Mouse (Mus musculus) ES-E14 (cell line): ENCODE measurements around the gene Ubxn7. TPM values are rescaled to one million over a fixed set of nuclear protein-coding genes. Genes with fewer than 3 reads are reported as not detected.

ENCODE experiments used
- DNase-seq: peaks from one replicate; pipeline ENCODE4 v3.0.0-alpha.2; 2013; ENCODE audit warnings: low read depth, low spot score
- H3K27ac ChIP-seq: 2 replicates; pipeline ENCODE4 v1.5.1; 2012; ENCODE audit warnings: low read depth, mild to moderate bottlenecking, low read length, moderate library complexity, mixed read lengths; ENCODE audit not compliant: poor library complexity, insufficient read depth, severe bottlenecking
- H3K36me3 ChIP-seq: 2 replicates; pipeline ENCODE4 v1.6.1; 2012; ENCODE audit warnings: mild to moderate bottlenecking, low read length, moderate library complexity, mixed read lengths; ENCODE audit not compliant: control insufficient read depth, poor library complexity, insufficient read depth, severe bottlenecking
- H3K4me1 ChIP-seq, 2 experiments: fragments of 150-350 bp in 1 of 2; sonication (generic) in 1 of 2; 2 replicates each; pipeline ENCODE4 v1.6.1; 2012; ENCODE audit warnings: low read length in 2 of 2, mild to moderate bottlenecking in 1 of 2, mixed read lengths in 1 of 2; ENCODE audit not compliant: control insufficient read depth in 2 of 2, insufficient read depth in 2 of 2, poor library complexity in 1 of 2
- H3K4me3 ChIP-seq, 2 experiments: fragments of 150-350 bp in 1 of 2; sonication (generic) in 1 of 2; 2 replicates each; pipeline ENCODE4 v1.5.1; 2012; ENCODE audit warnings: low read length in 2 of 2, low read depth in 1 of 2, mild to moderate bottlenecking in 1 of 2, mixed read lengths in 1 of 2; ENCODE audit not compliant: insufficient read depth in 1 of 2, poor library complexity in 1 of 2, severe bottlenecking in 1 of 2
- H3K9ac ChIP-seq: 2 replicates; pipeline ENCODE4 v1.6.1; 2012; ENCODE audit warnings: low read depth, mild to moderate bottlenecking, low read length, mixed read lengths; ENCODE audit not compliant: poor library complexity, insufficient read depth, severe bottlenecking
- H3K9me3 ChIP-seq: fragments of 150-350 bp; sonication (generic); 2 replicates; pipeline ENCODE4 v1.6.1; 2012; ENCODE audit warnings: low read depth, mild to moderate bottlenecking, low read length; ENCODE audit not compliant: control insufficient read depth, insufficient read depth
- CHD2 ChIP-seq: IDR thresholded peaks from 2 replicates; pipeline ENCODE4 v1.6.1; 2014; ENCODE audit warnings: mild to moderate bottlenecking, low read depth, low read length, inconsistent platforms
- HCFC1 ChIP-seq: IDR thresholded peaks from 2 replicates; pipeline ENCODE4 v1.6.1; 2012; ENCODE audit warnings: low read length, inconsistent platforms, borderline replicate concordance; ENCODE audit not compliant: insufficient read depth
- MAFK ChIP-seq: IDR thresholded peaks from 2 replicates; pipeline ENCODE4 v1.6.1; 2014; ENCODE audit warnings: mild to moderate bottlenecking, low read depth, low read length, inconsistent platforms; ENCODE audit not compliant: insufficient read depth
- ZC3H11A ChIP-seq: IDR thresholded peaks from 2 replicates; pipeline ENCODE4 v1.6.1; 2012; ENCODE audit warnings: low read depth, mild to moderate bottlenecking, inconsistent platforms, low read length, borderline replicate concordance
- ZNF384 ChIP-seq: IDR thresholded peaks from 2 replicates; pipeline ENCODE4 v1.6.1; 2012; ENCODE audit warnings: low read depth, low read length, inconsistent platforms
- in situ Hi-C, 2 experiments: fragments of 600-800 bp; cut with MboI; formaldehyde crosslinking; loops; one replicate each; pipeline ENCODE4 v1.15.1; 2025; ENCODE audit warnings: low sequenced_read_pairs in 2 of 2, inconsistent platforms in 1 of 2; ENCODE audit not compliant: unreplicated experiment in 2 of 2
- total RNA-seq: library from RNA; depleted of rRNA; stranded (reverse); fragments of 300-350 nt; gene quantifications from 2 replicates; pipeline ENCODE4 v1.2.3, GENCODE M21; 2012

Ubxn7 gene
- total RNA-seq, 1 experiment = 47.6 TPM

DNA sequence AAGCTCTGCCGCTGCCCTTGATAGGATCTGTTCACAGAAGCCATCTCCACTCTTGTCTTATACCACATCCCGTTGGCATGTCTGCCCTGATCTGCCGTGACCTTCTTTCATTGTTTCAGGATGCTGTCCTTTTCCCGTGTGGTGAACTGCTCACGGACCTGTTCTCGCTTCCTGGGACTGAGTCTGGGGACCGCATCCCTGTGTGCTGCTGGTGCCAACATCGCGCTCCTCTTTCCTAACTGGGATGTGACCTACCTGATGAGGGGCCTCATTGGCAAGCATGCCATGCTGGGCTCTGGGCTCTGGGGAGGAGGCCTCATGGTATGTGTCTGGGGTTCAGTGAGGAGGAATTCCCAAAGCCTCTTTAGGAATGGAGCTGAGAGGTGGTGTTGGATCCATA, 73.7 kb downstream of the Ubxn7 start:
- Histone ChIP-seq H3K4me1 (no peaks in the 10 kb centered on the region), H3K36me3 (no peaks in the 10 kb centered on the region), H3K4me3 (no peak overlapping the region), H3K9me3 (no peaks in the 10 kb centered on the region), H3K9ac (no peak overlapping the region), H3K27ac (no peak overlapping the region)
- TF ChIP-seq CHD2 (no peak), ZC3H11A (no peak), ZNF384 (no peak), MAFK (no peak), HCFC1 (no peak)
- in situ Hi-C loops = no loop called here
- DNase-seq = no peak

GRCm38 (mm10) chr16:32406671-32407070, 74.6 kb downstream of the Ubxn7 start:
- no peak overlapping the region for H3K9ac ChIP-seq
- no peak overlapping the region for H3K27ac ChIP-seq
- H3K4me3 ChIP-seq = no peak overlapping the region
- TF ChIP-seq ZNF384 (no peak), CHD2 (no peak), HCFC1 (no peak), MAFK (no peak), ZC3H11A (no peak)
- H3K9me3 ChIP-seq = no peaks in the 10 kb centered on the region
- no peak for DNase-seq
- in situ Hi-C loops = no loop called here
- no peaks in the 10 kb centered on the region for H3K4me1 ChIP-seq
- no peaks in the 10 kb centered on the region for H3K36me3 ChIP-seq

- Histone ChIP-seq H3K4me3 (no peak overlapping the region), H3K9me3 (no peaks in the 10 kb centered on the region), H3K4me1 (no peaks in the 10 kb centered on the region), H3K27ac (no peak overlapping the region), H3K9ac (no peak overlapping the region), H3K36me3 (no peaks in the 10 kb centered on the region)
- in situ Hi-C loops = no loop called here
- DNase-seq = no peak
- no peak for TF ChIP-seq MAFK
- no peak for TF ChIP-seq ZC3H11A
These were observed 75.7 kb downstream of the Ubxn7 start for GRCm38 (mm10) chr16:32407730-32408129.

- Histone ChIP-seq H3K27ac (no peak overlapping the region), H3K4me1 (no peaks in the 10 kb centered on the region; a peak in 1 of 4 replicates), H3K36me3 (no peaks in the 10 kb centered on the region), H3K4me3 (no peak overlapping the region), H3K9ac (no peak overlapping the region), H3K9me3 (no peaks in the 10 kb centered on the region)
- in situ Hi-C loops = no loop called here
- TF ChIP-seq ZNF384 (no peak), ZC3H11A (no peak), HCFC1 (no peak), CHD2 (no peak), MAFK (no peak)
- no peak for DNase-seq
These were observed 85.4 kb downstream of the Ubxn7 start for GRCm38 (mm10) chr16:32417457-32417856.
